ENCODE assay signal across 8 mouse cellular contexts in the genomic region with DNA sequence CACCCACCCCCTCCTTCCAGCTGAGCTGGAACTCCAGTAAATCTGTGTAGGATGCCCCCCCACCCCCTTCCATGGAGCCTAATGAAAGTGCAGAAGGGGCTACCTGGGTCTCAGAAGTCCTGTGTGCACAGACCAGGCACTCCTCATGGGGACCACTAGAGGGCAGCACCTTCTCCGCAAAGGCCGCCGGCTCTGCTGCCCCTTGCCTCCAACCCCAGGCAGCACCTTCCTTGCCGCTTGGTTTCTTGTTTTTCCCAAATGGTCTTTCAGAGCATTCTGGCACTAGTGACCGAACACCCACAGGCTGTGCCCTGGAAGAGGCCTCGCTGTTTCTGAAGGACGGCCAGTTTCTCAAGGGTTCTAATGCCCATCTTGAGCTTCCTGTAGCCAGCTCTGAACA. TPM values are rescaled to one million over a fixed set of nuclear protein-coding genes. Genes with fewer than 3 reads are reported as not detected.
DNase-seq lines count a peak whose midpoint lies in the region; ATAC-seq lines count a peak whose summit lies in the region.

No protein-coding gene starts in this region.

- no peak overlapping the region for H3K27ac ChIP-seq in forebrain, embryonic 13.5 days
- no peak overlapping the region for H3K27ac ChIP-seq in liver, embryonic 11.5 days (ENCODE audit: low read depth, low read length)
- no peak overlapping the region for H3K27ac ChIP-seq in neural tube, embryonic 13.5 days (replicated peaks)

- peak; percentile 37 for DNase-seq in 3T3-L1 (ENCODE audit: low read depth, low spot score)
- DNase-seq in CD4-positive helper T cell, adult 2 months (ENCODE audit: low read depth, low spot score) = peak; percentile 55
- DNase-seq in c-Kit-positive CD71-positive TER-119-positive erythroid progenitor cells, embryonic 14.5 days (ENCODE audit: low spot score) = peak; percentile 38
- peak; percentile 24 for DNase-seq in hindlimb bud, embryonic 11.5 days (ENCODE audit: extremely low spot score, low read depth, low spot score)
- peak; percentile 68 for DNase-seq in liver, embryonic 11.5 days (ENCODE audit: low spot score)
- DNase-seq in frontal cortex, postnatal 10 days (ENCODE audit: low spot score in 2 of 2) = no peak

- H3K9ac ChIP-seq in forebrain, embryonic 13.5 days = no peak overlapping the region
- 0 out of 2 replicates have a peak overlapping the region, but pooled peaks have one; percentile 5 for H3K9ac ChIP-seq in liver, embryonic 11.5 days (ENCODE audit: low read depth, low read length)
- H3K9ac ChIP-seq in neural tube, embryonic 13.5 days = no peak overlapping the region

- H3K4me1 ChIP-seq in forebrain, embryonic 13.5 days = 0 out of 2 replicates have a peak, but pooled peaks cover 3% of the 10 kb centered on the region
- H3K4me1 ChIP-seq in liver, embryonic 11.5 days (replicated peaks; ENCODE audit: control insufficient read depth, insufficient read depth, low read length) = peaks cover 6% of the 10 kb centered on the region
- H3K4me1 ChIP-seq in neural tube, embryonic 13.5 days (replicated peaks) = no peaks in the 10 kb centered on the region

- H3K27me3 ChIP-seq in forebrain, embryonic 13.5 days = no peaks in the 10 kb centered on the region
- H3K27me3 ChIP-seq in liver, embryonic 11.5 days (replicated peaks; ENCODE audit: control insufficient read depth, insufficient read depth, low read length) = no peaks in the 10 kb centered on the region
- H3K27me3 ChIP-seq in neural tube, embryonic 13.5 days = no peaks in the 10 kb centered on the region

- WGBS in forebrain, embryonic 13.5 days = 5% methylated on average over 7 of the region's 7 CpGs
- 5% methylated on average over 7 of the region's 7 CpGs for WGBS in liver, embryonic 11.5 days
- WGBS in neural tube, embryonic 13.5 days = 11% methylated on average over 7 of the region's 7 CpGs

- H3K36me3 ChIP-seq in forebrain, embryonic 13.5 days (ENCODE audit: poor library complexity, severe bottlenecking) = no peaks in the 10 kb centered on the region
- no peaks in the 10 kb centered on the region for H3K36me3 ChIP-seq in liver, embryonic 11.5 days (ENCODE audit: control insufficient read depth, insufficient read depth, low read length)
- no peaks in the 10 kb centered on the region for H3K36me3 ChIP-seq in neural tube, embryonic 13.5 days

- no peak overlapping the region for H3K4me3 ChIP-seq in forebrain, embryonic 13.5 days
- H3K4me3 ChIP-seq in liver, embryonic 11.5 days (ENCODE audit: low read depth, low read length) = no peak overlapping the region
- no peak overlapping the region for H3K4me3 ChIP-seq in neural tube, embryonic 13.5 days

- H3K4me2 ChIP-seq in forebrain, embryonic 13.5 days = peak overlapping the region; percentile 22; the same call in 1 of the 2 replicates
- peak overlapping the region; percentile 50 for H3K4me2 ChIP-seq in liver, embryonic 11.5 days
- H3K4me2 ChIP-seq in neural tube, embryonic 13.5 days = peak overlapping the region; percentile 27; the same call in 1 of the 2 replicates

- ATAC-seq in forebrain, embryonic 13.5 days = no peak
- peak; percentile 72; the same call in 1 of the 2 replicates for ATAC-seq in liver, embryonic 11.5 days (replicated peaks; ENCODE audit: low FRiP score)
- no peak for ATAC-seq in neural tube, embryonic 13.5 days (ENCODE audit: low read depth)

- no peaks in the 10 kb centered on the region for H3K9me3 ChIP-seq in forebrain, embryonic 13.5 days (replicated peaks)
- no peaks in the 10 kb centered on the region for H3K9me3 ChIP-seq in liver, embryonic 11.5 days (ENCODE audit: control insufficient read depth, low read length)
- H3K9me3 ChIP-seq in neural tube, embryonic 13.5 days = no peaks in the 10 kb centered on the region

RNA-seq across cellular contexts. Expression of a gene that starts 24.6 kb away (rescaled TPM):
- 0.16 TPM in 1 of 2 replicates, not detected in the other for polyA plus RNA-seq in forebrain, embryonic 13.5 days (2015; fragmentation: Nextera tagmentation; extraction: Ambion mirVana)
- not detected in 2 replicates for polyA plus RNA-seq in liver, embryonic 11.5 days (2014; fragmentation: Nextera tagmentation; extraction: Ambion mirVana)
- 0.44 TPM in 1 of 2 replicates, not detected in the other for polyA plus RNA-seq in neural tube, embryonic 13.5 days (2015; fragmentation: Nextera tagmentation; extraction: Ambion mirVana)

RNA-seq across cellular contexts. Expression of a gene that starts 27.8 kb away (rescaled TPM):
- not detected in 2 replicates for polyA plus RNA-seq in forebrain, embryonic 13.5 days (2015; fragmentation: Nextera tagmentation; extraction: Ambion mirVana)
- not detected in 2 replicates for polyA plus RNA-seq in liver, embryonic 11.5 days (2014; fragmentation: Nextera tagmentation; extraction: Ambion mirVana)
- not detected in 2 replicates for polyA plus RNA-seq in neural tube, embryonic 13.5 days (2015; fragmentation: Nextera tagmentation; extraction: Ambion mirVana)

RNA-seq across cellular contexts. Expression of a gene that starts 57.5 kb away (rescaled TPM):
- polyA plus RNA-seq in forebrain, embryonic 13.5 days (2015; fragmentation: Nextera tagmentation; extraction: Ambion mirVana) = 1.7 and 1.9 TPM in 2 replicates
- polyA plus RNA-seq in liver, embryonic 11.5 days (2014; fragmentation: Nextera tagmentation; extraction: Ambion mirVana) = 0.14 and 0.48 TPM in 2 replicates
- polyA plus RNA-seq in neural tube, embryonic 13.5 days (2015; fragmentation: Nextera tagmentation; extraction: Ambion mirVana) = 2.5 and 2.7 TPM in 2 replicates

RNA-seq across cellular contexts. Expression of a gene that starts 60.0 kb away (rescaled TPM):
- 1,143 and 1,198 TPM in 2 replicates for polyA plus RNA-seq in forebrain, embryonic 13.5 days (2015; fragmentation: Nextera tagmentation; extraction: Ambion mirVana)
- 2,392 and 2,590 TPM in 2 replicates for polyA plus RNA-seq in liver, embryonic 11.5 days (2014; fragmentation: Nextera tagmentation; extraction: Ambion mirVana)
- 1,151 and 1,235 TPM in 2 replicates for polyA plus RNA-seq in neural tube, embryonic 13.5 days (2015; fragmentation: Nextera tagmentation; extraction: Ambion mirVana)

Comparison
In these comparisons a context has a peak if more than half of its experiments do, and no peak if none do; other contexts are left out.
1. DNase-seq: peak in 3T3-L1 (single experiment), CD4-positive helper T cell, adult 2 months (single experiment), c-Kit-positive CD71-positive TER-119-positive erythroid progenitor cells, embryonic 14.5 days (single experiment), hindlimb bud, embryonic 11.5 days (single experiment) and liver, embryonic 11.5 days (single experiment); none in frontal cortex, postnatal 10 days (0 of 2).
2. Peak in every context shown above with its lines, with median percentiles within 50 percentile points of each other: H3K4me2 ChIP-seq.